Mouse (Mus musculus): ENCODE results near the gene Acly. TPM values are rescaled to one million over a fixed set of nuclear protein-coding genes. Genes with fewer than 3 reads are reported as not detected.

Acly gene
- 62.2 and 100 TPM in 2 replicates for polyA plus RNA-seq (2012; rRNA removed)

GRCm38 (mm10) chr11:100527458-100528374 is at the start of gene Acly:
TSS of gene Acly (minus strand) at chr11:100528000.

DNA sequence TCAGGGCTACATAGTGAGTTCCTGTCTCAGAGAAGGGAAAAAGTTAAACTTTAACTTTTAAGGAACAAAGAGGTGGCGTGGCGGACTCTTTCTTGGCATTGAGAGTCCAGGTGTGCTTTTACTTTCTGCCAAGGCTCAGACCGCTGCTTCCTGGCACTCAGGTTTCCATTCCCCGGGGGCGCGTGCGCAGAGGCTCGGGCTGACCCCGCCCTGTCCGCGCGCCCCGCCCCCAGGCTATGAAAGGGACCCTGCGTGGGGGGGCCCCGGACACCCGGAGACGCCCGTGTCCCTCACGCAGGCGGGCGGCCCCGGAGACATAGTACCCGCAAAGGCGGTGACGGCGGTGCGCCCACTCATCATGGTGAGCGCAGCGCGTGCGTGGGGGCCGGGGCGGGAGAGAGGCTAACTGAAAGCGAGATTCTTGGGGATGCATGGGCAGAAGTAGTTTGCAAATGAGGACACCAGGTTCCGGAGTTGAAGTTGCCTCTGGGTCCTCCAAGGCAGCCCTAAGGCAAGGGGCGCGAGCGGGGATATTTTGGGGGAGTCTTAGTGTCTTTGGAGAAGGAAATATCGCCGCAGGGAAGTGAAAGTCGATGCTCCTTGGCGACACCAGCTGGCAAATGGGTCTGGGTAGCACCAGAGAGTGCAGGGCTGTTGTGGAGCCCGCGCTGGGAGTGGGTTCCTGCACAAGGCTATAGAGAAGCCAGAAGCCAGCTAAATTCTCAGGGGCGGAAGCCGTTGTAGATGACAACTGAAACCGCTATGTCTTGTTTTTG is 47.1 kb upstream of the Acly start, which contains the start of gene Cnp:
Gene Cnp, plus strand, starts transcription at position 197 of the 776 bp plus-strand sequence.

GRCm38 (mm10) chr11:100544832-100545745 is 17.3 kb upstream of the Acly start, which contains the start of gene Ttc25:
TSS of gene Ttc25 (plus strand) at chr11:100545607.

DNA sequence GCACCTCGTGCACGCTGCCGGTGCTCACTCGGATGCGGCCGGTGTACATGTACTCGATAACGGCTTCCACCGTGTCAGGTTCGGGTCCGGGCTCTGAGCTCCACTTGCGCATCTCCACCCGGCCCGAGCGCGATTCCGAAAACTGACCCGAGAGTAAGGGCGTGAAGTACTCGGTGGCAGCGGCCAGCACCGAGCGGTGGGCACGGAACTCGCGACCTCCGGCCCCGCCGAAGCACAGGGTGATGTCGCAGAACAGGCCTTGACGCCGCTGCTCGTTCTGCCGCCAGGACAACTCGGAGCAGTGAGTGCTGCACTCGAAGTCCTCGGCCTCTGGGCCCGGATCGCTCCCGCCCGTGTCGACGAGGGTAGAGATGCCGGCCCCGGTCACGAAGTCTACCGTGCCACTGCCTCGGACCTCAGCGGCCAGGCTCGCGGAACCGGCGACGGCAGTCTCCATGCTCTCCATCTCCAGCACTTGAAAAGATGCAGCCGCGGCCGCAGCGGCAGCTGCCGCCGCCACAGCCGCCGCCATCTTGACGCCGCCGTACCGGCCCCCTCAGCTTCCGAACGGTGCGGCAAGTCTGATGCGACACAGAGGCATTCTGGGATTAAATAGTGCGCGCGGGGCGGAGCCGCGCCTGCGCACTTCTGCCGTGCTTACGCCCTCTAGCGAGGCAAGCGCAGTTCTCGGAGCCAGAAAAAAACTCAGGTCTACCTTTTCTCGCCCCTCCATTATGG is 55.4 kb downstream of the Acly start, which contains the start of gene Klhl11:
Gene Klhl11, minus strand, starts transcription at position 545 of the 738 bp plus-strand sequence.

GRCm38 (mm10) chr11:100441797-100442196 is 86.0 kb downstream of the Acly start, which contains the start of the genes Nt5c3b and Klhl10:
TSS of gene Nt5c3b (minus strand) at chr11:100441808.
TSS of gene Klhl10 (plus strand) at chr11:100441917.

Other genes with a start within 250 kb of the Acly start
- 204 and 219 TPM in 2 replicates for gene Eif1, start 208.1 kb downstream of the Acly start, polyA plus RNA-seq (2012; rRNA removed)
- not detected in 2 replicates for gene Gast, start 193.6 kb downstream of the Acly start, polyA plus RNA-seq (2012; rRNA removed)
- 1.2 and 1.3 TPM in 2 replicates for gene Hap1, start 171.9 kb downstream of the Acly start, polyA plus RNA-seq (2012; rRNA removed)
- gene Jup, start 130.2 kb downstream of the Acly start, polyA plus RNA-seq (2012; rRNA removed): 11.3 and 13.5 TPM in 2 replicates
- 4.1 and 4.3 TPM in 2 replicates for gene P3h4, start 113.2 kb downstream of the Acly start, polyA plus RNA-seq (2012; rRNA removed)
- 5.2 and 5.6 TPM in 2 replicates for gene Fkbp10, start 112.3 kb downstream of the Acly start, polyA plus RNA-seq (2012; rRNA removed)
- 11.5 and 11.7 TPM in 2 replicates for gene Nt5c3b, start 86.2 kb downstream of the Acly start, polyA plus RNA-seq (2012; rRNA removed)
- 0.07 and 0.09 TPM in 2 replicates for gene Klhl10, start 86.1 kb downstream of the Acly start, polyA plus RNA-seq (2012; rRNA removed)
- 0.80 and 0.84 TPM in 2 replicates for gene Klhl11, start 55.3 kb downstream of the Acly start, polyA plus RNA-seq (2012; rRNA removed)
- 0.05 and 0.06 TPM in 2 replicates for gene Ttc25, start 17.6 kb upstream of the Acly start, polyA plus RNA-seq (2012; rRNA removed)
- gene Cnp, start 46.9 kb upstream of the Acly start, polyA plus RNA-seq (2012; rRNA removed): 9.4 and 11.5 TPM in 2 replicates
- 24.7 and 28.6 TPM in 2 replicates for gene Nkiras2, start 91.2 kb upstream of the Acly start, polyA plus RNA-seq (2012; rRNA removed)
- gene Dnajc7, start 92.2 kb upstream of the Acly start, polyA plus RNA-seq (2012; rRNA removed): 66.1 and 73.5 TPM in 2 replicates
- 0.01 and 0.06 TPM in 2 replicates for gene Zfp385c, start 164.5 kb upstream of the Acly start, polyA plus RNA-seq (2012; rRNA removed)
- 7.3 and 8.9 TPM in 2 replicates for gene Dhx58, start 176.3 kb upstream of the Acly start, polyA plus RNA-seq (2012; rRNA removed)
- 12.1 and 14.0 TPM in 2 replicates for gene Kat2a, start 184.5 kb upstream of the Acly start, polyA plus RNA-seq (2012; rRNA removed)
- gene Hspb9, start 185.8 kb upstream of the Acly start, polyA plus RNA-seq (2012; rRNA removed): not detected in 2 replicates
- 96.2 and 98.0 TPM in 2 replicates for gene Rab5c, start 210.2 kb upstream of the Acly start, polyA plus RNA-seq (2012; rRNA removed)
- gene Kcnh4, start 231.9 kb upstream of the Acly start, polyA plus RNA-seq (2012; rRNA removed): not detected in 2 replicates
- not detected in 2 replicates for gene Hcrt, start 234.9 kb upstream of the Acly start, polyA plus RNA-seq (2012; rRNA removed)
- gene Ghdc, start 243.0 kb upstream of the Acly start, polyA plus RNA-seq (2012; rRNA removed): 3.8 and 4.0 TPM in 2 replicates

Measured in liver, embryonic 18 days (tissue).